Mouse (Mus musculus) hindbrain, embryonic 14.5 days (tissue): ENCODE measurements around the gene Sh3bp5. TPM values are rescaled to one million over a fixed set of nuclear protein-coding genes. Genes with fewer than 3 reads are reported as not detected.

Experiments used
- ATAC-seq: fragments of 200-750 bp; cut with Nextera tagmentation; 2 replicates; pipeline ENCODE4 v1.8.0; 2017; ENCODE audit warnings: moderate number of reproducible peaks, mild to moderate bottlenecking, moderate TSS enrichment, moderate library complexity; ENCODE audit not compliant: low FRiP score
- DNase-seq: peaks from one replicate; pipeline ENCODE4 v3.0.0-alpha.2; 2015; ENCODE audit warnings: low spot score
- H3K27ac ChIP-seq: fragments of 300-500 bp; sonication (generic); 2 replicates; pipeline ENCODE4 v1.5.1; 2014; ENCODE audit warnings: mild to moderate bottlenecking, moderate library complexity
- H3K27me3 ChIP-seq: fragments of 300-500 bp; sonication (generic); 2 replicates; pipeline ENCODE4 v1.6.1; 2014; ENCODE audit warnings: mild to moderate bottlenecking, low read length, mixed read lengths; ENCODE audit not compliant: control insufficient read depth, insufficient read depth
- H3K36me3 ChIP-seq: fragments of 300-500 bp; sonication (generic); replicated peaks from 2 replicates; pipeline ENCODE4 v1.6.1; 2014; ENCODE audit not compliant: control insufficient read depth, insufficient read depth
- H3K4me1 ChIP-seq: fragments of 300-500 bp; sonication (generic); replicated peaks from 2 replicates; pipeline ENCODE4 v1.6.1; 2014; ENCODE audit warnings: antibody characterized with exemption, low read length, mixed read lengths; ENCODE audit not compliant: control insufficient read depth, insufficient read depth
- H3K4me2 ChIP-seq: fragments of 300-500 bp; sonication (generic); replicated peaks from 2 replicates; pipeline ENCODE4 v1.6.1; 2014; ENCODE audit warnings: mild to moderate bottlenecking, moderate library complexity
- H3K4me3 ChIP-seq: fragments of 300-500 bp; sonication (generic); replicated peaks from 2 replicates; pipeline ENCODE4 v1.5.1; 2014; ENCODE audit warnings: mild to moderate bottlenecking, low read length
- H3K9ac ChIP-seq: fragments of 300-500 bp; sonication (generic); 2 replicates; pipeline ENCODE4 v1.6.1; 2014
- H3K9me3 ChIP-seq: fragments of 300-500 bp; sonication (generic); 2 replicates; pipeline ENCODE4 v1.6.1; 2016; ENCODE audit warnings: low read length; ENCODE audit not compliant: control insufficient read depth
- WGBS: fragments of 180-500 bp; shearing (Covaris S2); extraction: QIAGEN DNeasy Blood & Tissue Kit; methylation state at CpG from one replicate; pipeline ENCODE4 v1.1.7; 2014; 5-methylcytosine and 5-hydroxymethylcytosine counted together
- polyA plus RNA-seq: library from polyadenylated mRNA; unstranded; fragments of >200 nt; fragmentation: Nextera tagmentation; extraction: Ambion mirVana; gene quantifications from 2 replicates; pipeline ENCODE4 v1.2.1, GENCODE M21; 2014

The Sh3bp5 gene
- polyA plus RNA-seq, 1 experiment from 2014 or later, result 93.7 TPM

DNA sequence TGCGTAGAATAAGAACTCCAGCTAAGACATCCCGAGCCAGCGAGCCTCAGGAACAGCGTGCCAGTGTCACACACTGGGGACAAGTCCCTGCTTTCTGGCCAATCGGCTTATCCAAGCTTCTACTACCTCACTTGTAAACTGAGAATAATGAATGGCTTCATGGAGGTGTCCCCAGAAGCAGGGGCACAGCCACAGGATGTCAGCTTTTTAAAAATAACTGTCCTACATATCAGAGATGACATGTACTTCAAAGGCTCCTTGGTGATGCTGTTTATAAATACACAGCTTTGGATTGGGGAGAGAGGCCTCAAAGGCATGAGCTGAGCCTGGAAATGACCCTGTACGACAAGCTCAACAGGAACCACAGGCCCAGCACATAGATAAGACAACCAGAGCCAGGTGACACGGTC lies 20.9 kb downstream of the Sh3bp5 start:
- no peaks in the 10 kb centered on the region for H3K9me3 ChIP-seq
- DNase-seq (no peak), ATAC-seq (no peak)
- H3K27ac ChIP-seq, result no peak overlapping the region
- H3K4me2 ChIP-seq, result no peak overlapping the region
- peaks cover 12% of the 10 kb centered on the region for H3K4me1 ChIP-seq
- peaks cover 15% of the 10 kb centered on the region for H3K36me3 ChIP-seq
- H3K9ac ChIP-seq, result no peak overlapping the region
- H3K27me3 ChIP-seq, result no peaks in the 10 kb centered on the region
- no peak overlapping the region for H3K4me3 ChIP-seq
- 75% methylated on average over 7 of the region's 7 CpGs for WGBS

DNA sequence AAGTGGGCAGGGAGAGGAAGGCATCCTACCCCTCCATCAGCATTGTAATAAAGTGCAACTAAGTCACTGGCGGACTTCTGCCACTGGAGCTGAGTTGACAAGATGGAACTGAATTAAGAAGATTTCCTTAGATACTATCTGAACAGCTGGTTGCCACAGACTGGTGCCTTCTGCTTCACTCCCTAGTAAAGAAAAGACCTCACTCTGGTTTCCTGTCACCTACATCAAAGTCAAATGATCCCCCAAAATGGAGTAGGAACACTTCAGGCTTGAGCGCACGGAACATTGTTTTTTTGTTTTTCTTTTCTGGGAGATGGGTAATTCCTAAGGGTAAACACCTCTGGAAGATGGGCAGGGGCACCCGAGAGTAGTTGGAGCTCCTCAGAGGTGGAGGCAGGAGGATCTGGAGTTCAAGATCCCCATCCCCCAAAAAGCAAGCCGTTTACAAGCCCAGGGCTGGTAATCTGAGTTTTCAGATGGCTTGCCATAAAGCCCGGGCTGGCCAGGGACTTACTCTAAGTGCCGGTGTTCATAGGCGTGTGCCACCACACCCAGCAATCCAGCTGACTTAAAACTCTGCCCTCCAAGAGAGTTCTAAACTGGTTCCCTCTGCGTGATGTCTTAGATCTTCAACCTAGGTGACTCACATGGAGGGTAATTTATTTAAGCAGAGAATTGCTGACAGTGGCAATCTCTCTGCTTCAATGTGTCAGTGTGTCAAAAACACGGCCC lies 21.5 kb downstream of the Sh3bp5 start:
- no peaks in the 10 kb centered on the region for H3K27me3 ChIP-seq
- no peak overlapping the region for H3K4me2 ChIP-seq
- H3K4me3 ChIP-seq, result no peak overlapping the region
- no peak for DNase-seq
- no peak overlapping the region for H3K27ac ChIP-seq
- H3K36me3 ChIP-seq, result peaks cover 19% of the 10 kb centered on the region
- 76% methylated on average over 10 of the region's 10 CpGs for WGBS
- no peaks in the 10 kb centered on the region for H3K9me3 ChIP-seq
- H3K4me1 ChIP-seq, result peaks cover 12% of the 10 kb centered on the region
- no peak overlapping the region for H3K9ac ChIP-seq
- no peak for ATAC-seq

DNA sequence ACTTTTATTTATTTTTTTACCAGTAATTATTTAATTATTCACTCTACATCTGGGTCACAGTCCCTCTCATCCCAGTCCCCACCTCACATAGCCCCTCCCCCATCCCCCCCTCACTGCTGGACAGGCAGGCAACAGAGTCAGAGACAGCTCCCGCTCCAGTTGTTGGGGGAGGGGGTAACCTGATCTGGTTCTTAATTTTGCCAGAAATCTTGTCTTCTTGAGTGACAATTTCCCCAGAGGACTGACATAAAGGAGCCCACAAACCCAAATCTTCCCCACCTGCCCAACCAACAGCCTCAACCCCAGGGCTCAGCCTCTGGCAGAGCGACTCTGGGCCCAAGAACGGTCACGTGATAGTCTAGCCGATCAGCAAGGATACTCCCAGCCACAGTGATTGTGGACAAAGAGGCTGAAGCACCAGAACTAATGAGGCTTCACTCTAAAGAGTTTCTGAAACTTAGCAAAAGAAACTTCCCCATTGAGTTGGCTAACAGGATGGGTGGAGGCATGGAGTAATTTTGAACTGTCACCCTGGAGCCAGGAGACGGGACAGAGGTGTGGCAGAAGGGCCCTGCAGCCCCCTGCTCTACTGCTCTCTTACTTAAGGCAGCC lies 22.3 kb downstream of the Sh3bp5 start:
- Histone ChIP-seq H3K27ac (no peak overlapping the region), H3K36me3 (peaks cover 27% of the 10 kb centered on the region), H3K4me3 (no peak overlapping the region), H3K9me3 (no peaks in the 10 kb centered on the region), H3K27me3 (no peaks in the 10 kb centered on the region), H3K4me2 (no peak overlapping the region), H3K9ac (no peak overlapping the region), H3K4me1 (peaks cover 12% of the 10 kb centered on the region)
- ATAC-seq (no peak), DNase-seq (no peak)
- 27% methylated on average over 6 of the region's 6 CpGs for WGBS

DNA sequence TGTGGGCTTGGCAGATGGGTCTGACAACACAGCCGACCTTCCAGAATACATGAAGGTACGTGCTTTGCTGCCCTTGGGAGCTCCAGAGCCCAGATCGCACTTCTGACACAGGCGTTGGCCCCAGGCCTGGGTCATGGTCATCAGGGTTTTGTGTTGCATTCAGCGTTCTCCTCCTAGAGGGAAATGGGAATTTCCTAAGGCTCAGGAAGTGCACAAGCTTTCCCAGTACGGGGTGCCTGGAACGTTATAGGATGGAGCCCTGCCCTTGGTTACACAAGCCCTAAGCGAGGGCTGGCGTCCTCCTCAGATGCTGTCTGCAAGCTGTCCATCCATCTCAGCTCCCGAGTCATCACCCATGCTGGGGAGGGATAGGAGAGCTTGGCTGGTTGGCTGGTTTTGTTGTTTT lies 23.2 kb downstream of the Sh3bp5 start:
- H3K9ac ChIP-seq, result no peak overlapping the region
- ATAC-seq, result no peak
- H3K27ac ChIP-seq, result no peak overlapping the region
- H3K9me3 ChIP-seq, result no peaks in the 10 kb centered on the region
- peaks cover 12% of the 10 kb centered on the region for H3K4me1 ChIP-seq
- DNase-seq, result no peak
- H3K27me3 ChIP-seq, result no peaks in the 10 kb centered on the region
- 75% methylated on average over 10 of the region's 10 CpGs for WGBS
- H3K4me3 ChIP-seq, result no peak overlapping the region
- H3K4me2 ChIP-seq, result no peak overlapping the region
- H3K36me3 ChIP-seq, result peaks cover 34% of the 10 kb centered on the region

DNA sequence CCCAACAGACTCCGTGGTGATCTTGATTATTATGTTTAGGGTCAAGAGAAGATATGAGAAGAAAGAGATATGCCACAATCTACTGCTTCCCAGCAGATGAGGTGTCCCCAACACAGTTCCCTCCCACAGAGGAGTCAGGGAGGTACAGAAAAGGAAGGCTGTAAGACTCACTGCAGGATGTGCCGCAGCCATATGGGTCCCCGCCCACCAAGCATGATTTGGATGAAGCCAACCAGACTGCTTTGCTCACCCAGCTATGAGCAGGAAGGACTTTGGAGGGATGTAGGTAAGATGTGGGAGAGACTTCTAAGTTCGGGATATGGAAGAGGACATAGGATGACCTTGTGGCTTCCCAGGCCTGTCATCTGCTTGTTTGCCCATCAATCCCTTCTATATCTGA lies 25.1 kb downstream of the Sh3bp5 start:
- Histone ChIP-seq H3K4me2 (no peak overlapping the region), H3K36me3 (peaks cover 53% of the 10 kb centered on the region), H3K4me3 (no peak overlapping the region), H3K27ac (no peak overlapping the region), H3K9ac (no peak overlapping the region), H3K9me3 (no peaks in the 10 kb centered on the region), H3K27me3 (no peaks in the 10 kb centered on the region), H3K4me1 (peaks cover 12% of the 10 kb centered on the region)
- DNase-seq (no peak), ATAC-seq (no peak)
- WGBS, result 95% methylated on average over 4 of the region's 4 CpGs

DNA sequence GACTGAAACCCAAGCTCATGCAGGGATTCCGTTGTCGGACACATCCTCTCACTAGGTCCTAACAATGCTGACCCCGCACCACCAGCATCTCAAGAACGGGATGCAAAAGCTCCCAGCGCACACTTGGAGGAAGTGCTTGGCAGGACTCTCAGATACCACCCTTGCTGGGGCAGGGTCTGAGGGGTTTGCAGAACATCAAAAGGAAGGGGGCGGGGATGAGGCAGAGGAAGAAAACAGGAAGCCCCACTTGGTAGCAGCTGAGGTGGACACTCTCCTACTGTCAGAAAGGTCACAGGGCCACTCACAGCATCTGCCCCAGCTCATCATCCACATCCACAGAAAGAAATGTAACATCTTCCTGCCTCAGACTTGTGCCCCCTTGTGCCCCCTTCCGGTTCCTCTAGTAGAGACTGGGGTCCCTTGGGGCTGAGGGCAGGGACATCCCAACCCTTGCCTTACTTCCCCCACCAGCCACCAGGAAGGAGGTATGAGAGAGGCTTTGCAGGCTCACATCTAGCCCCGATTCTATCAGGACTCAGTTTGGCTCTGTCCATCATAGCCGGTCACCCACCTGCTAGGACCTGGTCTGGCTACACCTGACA lies 25.7 kb downstream of the Sh3bp5 start:
- no peaks in the 10 kb centered on the region for H3K9me3 ChIP-seq
- no peak overlapping the region for H3K9ac ChIP-seq
- H3K27me3 ChIP-seq, result no peaks in the 10 kb centered on the region
- H3K36me3 ChIP-seq, result peaks cover 57% of the 10 kb centered on the region
- WGBS, result 86% methylated on average over 8 of the region's 9 CpGs
- no peak for ATAC-seq
- no peak for DNase-seq
- no peak overlapping the region for H3K4me2 ChIP-seq
- H3K4me3 ChIP-seq, result no peak overlapping the region
- H3K4me1 ChIP-seq, result peaks cover 9% of the 10 kb centered on the region
- H3K27ac ChIP-seq, result no peak overlapping the region

DNA sequence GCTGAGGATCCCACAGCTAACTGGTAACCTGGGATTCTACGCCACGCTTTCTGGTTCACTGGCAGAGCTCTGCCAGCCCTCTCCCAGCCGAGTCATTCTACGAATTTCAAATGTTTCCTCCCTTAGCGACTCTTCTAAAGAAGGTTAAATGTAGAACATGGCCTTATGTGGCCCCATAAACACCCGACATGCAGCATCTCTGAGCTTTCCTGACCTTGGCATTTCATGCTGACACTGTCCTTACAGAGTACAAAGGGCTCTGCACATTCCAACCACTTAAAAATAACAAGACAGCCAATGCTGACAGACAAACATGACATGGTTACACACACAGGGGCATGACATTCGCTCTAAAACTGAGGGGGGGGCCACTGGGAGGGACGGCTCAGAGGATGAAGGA lies 27.2 kb downstream of the Sh3bp5 start:
- no peak for DNase-seq
- WGBS, result 54% methylated on average over 8 of the region's 8 CpGs
- no peak for ATAC-seq
- no peaks in the 10 kb centered on the region for H3K9me3 ChIP-seq
- H3K27me3 ChIP-seq, result no peaks in the 10 kb centered on the region
- H3K4me2 ChIP-seq, result no peak overlapping the region
- H3K36me3 ChIP-seq, result peaks cover 62% of the 10 kb centered on the region
- no peak overlapping the region for H3K4me3 ChIP-seq
- no peak overlapping the region for H3K27ac ChIP-seq
- H3K4me1 ChIP-seq, result peaks cover 4% of the 10 kb centered on the region
- no peak overlapping the region for H3K9ac ChIP-seq

DNA sequence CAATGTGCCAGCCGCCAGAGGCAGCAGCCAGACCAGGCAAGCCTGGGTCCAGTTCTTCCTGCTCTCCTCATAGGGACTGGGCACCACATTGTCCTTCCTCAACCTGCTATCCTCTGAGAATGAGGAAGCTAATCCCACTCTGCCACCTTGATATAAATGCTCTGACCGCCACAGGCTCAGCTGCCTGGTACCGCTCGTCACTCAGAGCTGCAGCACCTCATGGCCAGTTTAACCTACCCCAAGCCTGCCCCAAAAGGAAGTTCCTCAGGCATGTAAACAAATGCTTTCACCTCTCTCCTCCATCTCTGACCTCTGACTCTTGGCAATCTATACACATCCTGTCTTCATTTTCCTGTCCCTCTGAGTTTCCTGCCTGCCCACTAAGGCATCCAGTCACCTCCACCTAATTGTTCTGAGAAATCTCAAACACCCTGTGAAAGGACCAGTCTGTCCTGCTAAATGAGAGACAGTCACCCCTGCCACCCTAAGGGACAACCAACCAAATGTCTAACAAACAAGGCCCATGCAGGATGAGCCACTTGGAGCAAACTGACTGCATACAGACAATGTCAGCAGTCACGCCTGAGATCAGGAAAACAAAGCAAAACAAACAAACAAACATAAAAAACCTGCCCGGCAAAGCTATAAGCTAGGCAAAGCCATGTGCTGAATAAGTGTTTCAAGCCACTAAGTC lies 27.8 kb downstream of the Sh3bp5 start:
- no peaks in the 10 kb centered on the region for H3K27me3 ChIP-seq
- no peak overlapping the region for H3K9ac ChIP-seq
- H3K4me1 ChIP-seq, result no peaks in the 10 kb centered on the region; the same call in 1 of the 2 replicates
- H3K36me3 ChIP-seq, result peaks cover 66% of the 10 kb centered on the region
- H3K27ac ChIP-seq, result no peak overlapping the region
- no peaks in the 10 kb centered on the region for H3K9me3 ChIP-seq
- WGBS, result 81% methylated on average over 6 of the region's 6 CpGs
- no peak overlapping the region for H3K4me2 ChIP-seq
- DNase-seq (no peak), ATAC-seq (no peak)
- no peak overlapping the region for H3K4me3 ChIP-seq

DNA sequence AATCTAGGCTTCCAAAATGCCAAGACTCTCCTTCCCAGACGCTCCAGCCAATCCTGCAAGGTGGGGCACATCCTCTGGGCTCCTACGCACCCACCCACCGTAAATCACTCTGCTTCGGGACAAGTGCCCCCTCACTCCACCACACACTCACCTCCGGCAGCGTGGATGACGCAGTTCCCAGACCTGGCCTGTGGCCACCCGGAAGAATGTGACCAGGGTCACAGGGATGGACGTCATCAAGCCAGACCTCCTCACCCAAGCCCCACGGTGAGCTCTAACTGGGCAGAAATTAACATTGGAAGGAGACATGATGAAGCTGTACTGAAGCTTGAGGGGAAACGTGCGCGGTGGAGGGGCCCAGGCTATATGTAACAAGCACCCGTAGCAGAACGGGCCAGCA lies 28.7 kb downstream of the Sh3bp5 start:
- Histone ChIP-seq H3K27me3 (no peaks in the 10 kb centered on the region), H3K4me1 (no peaks in the 10 kb centered on the region), H3K9me3 (no peaks in the 10 kb centered on the region), H3K27ac (no peak overlapping the region), H3K4me2 (no peak overlapping the region), H3K36me3 (peaks cover 66% of the 10 kb centered on the region), H3K9ac (no peak overlapping the region), H3K4me3 (no peak overlapping the region)
- ATAC-seq (no peak), DNase-seq (no peak)
- WGBS, result 90% methylated on average over 15 of the region's 15 CpGs
